Mouse (Mus musculus) stomach, postnatal 0 days (tissue): ENCODE data around the gene Slc4a4.

Experiments used
- CTCF ChIP-seq: IDR thresholded peaks from 2 replicates; pipeline ENCODE4 v1.5.1; 2016; ENCODE audit warnings: antibody characterized with exemption, low read depth, mild to moderate bottlenecking, moderate library complexity
- EP300 ChIP-seq: optimal IDR thresholded peaks from 2 replicates; pipeline ENCODE3; 2016; ENCODE audit warnings: antibody characterized with exemption

- TF ChIP-seq EP300 (no peak), CTCF (no peak)
Observed at GRCm38 (mm10) chr5:89055656-89056055, 169.0 kb downstream of the Slc4a4 start.
